Mouse (Mus musculus) intestine, postnatal 0 days (tissue): ENCODE measurements at regions not wholly inside any gene's neighbourhood (a gene's known extent, or its start where the extent isn't known, plus 50 kb on each side); places are given as distances from the start of the nearest gene placed in this dataset. TPM values are rescaled to one million over a fixed set of nuclear protein-coding genes. Genes with fewer than 3 reads are reported as not detected.

Experiments
- ATAC-seq: fragments of 200-750 bp; cut with Nextera tagmentation; 2 replicates; pipeline ENCODE4 v1.8.0; 2017; ENCODE audit warnings: mild to moderate bottlenecking, moderate TSS enrichment, moderate library complexity
- H3K27ac ChIP-seq: fragments of 300-500 bp; sonication (generic); 2 replicates; pipeline ENCODE4 v1.5.1; 2014; ENCODE audit warnings: mild to moderate bottlenecking, low read depth, low read length, moderate library complexity
- H3K27me3 ChIP-seq: fragments of 300-500 bp; sonication (generic); replicated peaks from 2 replicates; pipeline ENCODE4 v1.6.1; 2014; ENCODE audit warnings: low read length, mixed read lengths; ENCODE audit not compliant: control insufficient read depth, insufficient read depth
- H3K36me3 ChIP-seq: fragments of 300-500 bp; sonication (generic); 2 replicates; pipeline ENCODE4 v1.6.1; 2014; ENCODE audit warnings: mild to moderate bottlenecking, moderate library complexity; ENCODE audit not compliant: control insufficient read depth, insufficient read depth
- H3K4me1 ChIP-seq: fragments of 300-500 bp; sonication (generic); replicated peaks from 2 replicates; pipeline ENCODE4 v1.6.1; 2014; ENCODE audit warnings: antibody characterized with exemption, low read length, mixed read lengths; ENCODE audit not compliant: control insufficient read depth, insufficient read depth
- H3K4me2 ChIP-seq: fragments of 300-500 bp; sonication (generic); replicated peaks from 2 replicates; pipeline ENCODE4 v1.6.1; 2014; ENCODE audit warnings: low read depth, mild to moderate bottlenecking, moderate library complexity
- H3K4me3 ChIP-seq: fragments of 300-500 bp; sonication (generic); 2 replicates; pipeline ENCODE4 v1.5.1; 2014; ENCODE audit warnings: low read depth, low read length
- H3K9ac ChIP-seq: fragments of 300-500 bp; sonication (generic); 2 replicates; pipeline ENCODE4 v1.6.1; 2014; ENCODE audit warnings: mild to moderate bottlenecking, low read depth, low read length
- H3K9me3 ChIP-seq: fragments of 300-500 bp; sonication (generic); 2 replicates; pipeline ENCODE4 v1.6.1; 2016; ENCODE audit warnings: mixed run types; ENCODE audit not compliant: control insufficient read depth
- CTCF ChIP-seq: sonication (generic); IDR thresholded peaks from 2 replicates; pipeline ENCODE4 v1.5.1; 2016; ENCODE audit warnings: low read depth, mild to moderate bottlenecking, control low read depth, antibody characterized with exemption, moderate library complexity
- WGBS: fragments of 180-500 bp; shearing (Covaris S2); extraction: QIAGEN DNeasy Blood & Tissue Kit; methylation state at CpG from one replicate; pipeline ENCODE4 v1.1.7; 2014; 5-methylcytosine and 5-hydroxymethylcytosine counted together
- microRNA-seq: library from miRNA; unstranded; fragments of <30 nt; microRNA quantifications from one replicate; pipeline ENCODE4, GENCODE M21; 2016

DNA sequence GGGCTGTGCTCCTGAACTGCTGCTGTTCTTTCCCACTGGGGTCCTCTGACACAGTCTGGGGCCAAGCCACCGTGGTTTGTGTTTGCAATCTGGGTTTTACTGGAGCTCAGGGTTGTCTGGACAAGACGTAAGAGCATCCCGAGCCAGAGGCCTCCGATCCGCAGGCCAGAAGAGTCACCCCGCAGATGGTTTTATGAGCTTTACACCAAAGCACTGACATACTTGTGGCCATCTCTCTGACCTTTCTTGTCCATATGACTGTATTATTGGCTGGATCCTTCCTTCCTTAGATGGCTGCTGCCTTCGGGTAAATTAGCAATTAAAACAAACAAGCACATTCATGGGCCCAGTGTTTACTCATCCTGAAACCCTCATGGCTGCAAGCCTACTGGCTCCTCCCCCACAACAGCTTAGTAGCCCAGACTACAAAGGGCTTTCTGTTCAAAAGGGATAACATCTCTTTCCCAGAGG lies 578.4 kb downstream of the Gm826 start:
- Histone ChIP-seq H3K4me1 (no peaks in the 10 kb centered on the region), H3K27me3 (no peaks in the 10 kb centered on the region), H3K27ac (no peak overlapping the region), H3K9ac (no peak overlapping the region), H3K36me3 (no peaks in the 10 kb centered on the region), H3K4me3 (no peak overlapping the region), H3K4me2 (no peak overlapping the region), H3K9me3 (no peaks in the 10 kb centered on the region)
- 41% methylated on average over 7 of the region's 7 CpGs for WGBS
- no peak for TF ChIP-seq CTCF
- ATAC-seq: no peak

DNA sequence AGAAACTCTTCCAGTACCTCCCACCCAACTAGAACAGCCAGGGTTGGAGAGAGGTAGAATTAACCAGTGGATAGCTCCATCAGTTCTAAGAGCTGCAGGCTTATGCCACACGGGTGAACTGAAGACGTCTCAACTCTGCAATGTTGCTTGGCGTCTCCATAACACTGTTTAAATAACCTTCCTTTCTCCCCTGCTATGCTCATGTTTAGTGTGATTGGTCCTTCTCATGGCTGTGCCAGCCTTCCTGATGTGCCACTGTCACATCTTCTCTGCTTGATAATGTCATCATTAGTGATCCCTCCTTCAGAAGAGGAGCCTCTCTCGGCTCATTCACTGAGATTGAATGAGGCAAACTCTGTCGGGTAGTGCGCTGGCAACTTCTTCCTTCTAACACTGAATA lies 573.2 kb downstream of the Gm826 start:
- no peaks in the 10 kb centered on the region for H3K4me1 ChIP-seq
- H3K9me3 ChIP-seq: no peaks in the 10 kb centered on the region
- TF ChIP-seq CTCF: no peak
- H3K27me3 ChIP-seq: no peaks in the 10 kb centered on the region
- WGBS: 87% methylated on average over 6 of the region's 6 CpGs
- no peak overlapping the region for H3K9ac ChIP-seq
- H3K36me3 ChIP-seq: no peaks in the 10 kb centered on the region
- no peak overlapping the region for H3K27ac ChIP-seq
- no peak for ATAC-seq
- H3K4me3 ChIP-seq: no peak overlapping the region
- H3K4me2 ChIP-seq: no peak overlapping the region

GRCm38 (mm10) chr2:159763115-159763514 lies 570.8 kb downstream of the Gm826 start:
- Histone ChIP-seq H3K27me3 (no peaks in the 10 kb centered on the region), H3K9me3 (no peaks in the 10 kb centered on the region), H3K4me3 (no peak overlapping the region), H3K27ac (no peak overlapping the region), H3K36me3 (no peaks in the 10 kb centered on the region), H3K4me2 (no peak overlapping the region), H3K9ac (no peak overlapping the region), H3K4me1 (no peaks in the 10 kb centered on the region)
- no peak for TF ChIP-seq CTCF
- 23% methylated on average over 6 of the region's 6 CpGs for WGBS
- no peak for ATAC-seq

Small RNAs in the stretch of these regions (microRNA-seq; reads per million reads assigned to microRNA genes)
- not detected for gene Gm44319
